8 mouse cellular contexts compared by ENCODE assay signal in genomic region chr2:67564851-67565479, GRCm38 (mm10). TPM values are rescaled to one million over a fixed set of nuclear protein-coding genes. Genes with fewer than 3 reads are reported as not detected.
DNase-seq lines count a peak whose midpoint lies in the region; ATAC-seq lines count a peak whose summit lies in the region.

No protein-coding gene starts in this region.

- DNase-seq in NIH3T3 (ENCODE audit: low read depth), result peak; percentile 37
- peak; percentile 87 to 89 for DNase-seq in cerebellum, postnatal 10 days
- peak; percentile 43 to 55 for DNase-seq in frontal cortex, postnatal 25 days (ENCODE audit: low spot score in 2 of 2)
- peak; percentile 63 to 72 for DNase-seq in left cerebral cortex, postnatal 10 days (ENCODE audit: extremely low spot score in 1 of 2, low spot score in 2 of 2)
- DNase-seq in mesoderm, embryonic 11.5 days (ENCODE audit: low read depth, low spot score), result peak; percentile 63
- DNase-seq in telencephalon, adult 2 months (ENCODE audit: low read depth, low spot score), result peak; percentile 57
- no peak for DNase-seq in yolk sac, embryonic 10.5 days (ENCODE audit: low spot score)

- peaks cover 17% of the 10 kb centered on the region for H3K4me1 ChIP-seq in hindbrain, embryonic 13.5 days (replicated peaks)

- H3K4me3 ChIP-seq in hindbrain, embryonic 13.5 days, result peak overlapping the region; percentile 82

- intact Hi-C loops in left cerebral cortex, postnatal 10 days (cut with DNase I), result loop anchor here (5.0 to 10.0 kb wide), 2 partner anchors 250 to 782 kb away; no protein-coding TSS in a partner anchor

- no peaks in the 10 kb centered on the region for H3K36me3 ChIP-seq in hindbrain, embryonic 13.5 days

- H3K27me3 ChIP-seq in hindbrain, embryonic 13.5 days, result no peaks in the 10 kb centered on the region

- H3K27ac ChIP-seq in hindbrain, embryonic 13.5 days, result peak overlapping the region; percentile 97

- no peaks in the 10 kb centered on the region for H3K9me3 ChIP-seq in hindbrain, embryonic 13.5 days

- WGBS in hindbrain, embryonic 13.5 days, result 3% methylated on average over 23 of the region's 23 CpGs

- ATAC-seq in hindbrain, embryonic 13.5 days (ENCODE audit: low FRiP score), result peak; percentile 87

- peak overlapping the region; percentile 96 for H3K4me2 ChIP-seq in hindbrain, embryonic 13.5 days

- peak overlapping the region; percentile 92 for H3K9ac ChIP-seq in hindbrain, embryonic 13.5 days

RNA-seq across cellular contexts. Expression of gene B3galt1, which starts 0.7 kb away (rescaled TPM):
- polyA plus RNA-seq in hindbrain, embryonic 13.5 days (2015; fragmentation: Nextera tagmentation; extraction: Ambion mirVana), result 47.7 and 51.2 TPM in 2 replicates
- total RNA-seq in left cerebral cortex, postnatal 10 days (2021), result 100 to 1,000 TPM; 101 to 105 TPM
